In the genomic region with DNA sequence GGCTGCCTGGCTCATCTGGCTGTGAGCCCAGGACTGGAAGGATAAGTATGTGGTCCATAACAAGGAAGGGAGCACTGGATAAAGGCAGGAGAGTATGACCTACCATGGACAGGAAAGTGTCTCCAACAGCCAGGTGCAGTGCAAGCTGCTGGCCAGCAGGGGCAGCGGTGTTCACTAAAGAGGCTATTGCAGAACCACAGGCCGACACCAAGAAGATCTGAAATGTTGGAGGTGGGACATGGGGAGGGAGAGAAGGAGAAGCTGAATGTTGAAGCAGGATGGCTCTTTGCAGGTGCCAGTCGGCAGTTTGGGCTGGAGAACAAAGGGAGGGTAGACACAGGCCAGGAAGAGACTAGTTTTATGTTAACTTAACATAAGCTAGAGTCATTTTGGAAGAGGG, we compare ENCODE assay signal across 10 mouse cellular contexts. TPM values are rescaled to one million over a fixed set of nuclear protein-coding genes. Genes with fewer than 3 reads are reported as not detected.
DNase-seq lines count a peak whose midpoint lies in the region; ATAC-seq and TF ChIP-seq lines count a peak whose summit lies in the region.
"Had no signal": no experiment of that assay in that cellular context is flagged by ENCODE, and none has a peak within 500 bp of the region (broad histone marks: within the 10 kb centered on the region; RNA-seq: fewer than 3 reads in every experiment).

No protein-coding gene starts in this region.

- H3K36me3 ChIP-seq in kidney, adult 2 months (ENCODE audit: control insufficient read depth, insufficient read depth, low read length), result no peaks in the 10 kb centered on the region
- no peaks in the 10 kb centered on the region for H3K36me3 ChIP-seq in G1E (replicated peaks)
- H3K36me3 ChIP-seq: hindbrain, embryonic 13.5 days; midbrain, embryonic 12.5 days had no signal

- intact Hi-C loops in left cerebral cortex, postnatal 10 days (cut with DNase I), result no loop called here

- no peak for TF ChIP-seq POLR2A in kidney, adult 2 months (IDR thresholded peaks at IDR 0.05; ENCODE audit: low read depth, low read length)

- no peak overlapping the region for H3K4me3 ChIP-seq in kidney, adult 2 months (ENCODE audit: insufficient read depth, low read depth, low read length)
- H3K4me3 ChIP-seq in G1E (ENCODE audit: low read depth, low read length), result no peak overlapping the region
- H3K4me3 ChIP-seq: hindbrain, embryonic 13.5 days; midbrain, embryonic 12.5 days had no signal

- no peak overlapping the region for H3K27ac ChIP-seq in kidney, adult 2 months (ENCODE audit: insufficient read depth, low read depth, low read length)
- H3K27ac ChIP-seq: hindbrain, embryonic 13.5 days; midbrain, embryonic 12.5 days had no signal

- peak; percentile 69 for TF ChIP-seq CTCF in kidney, adult 2 months (conservative IDR thresholded peaks at IDR 0.05; ENCODE audit: insufficient read depth, insufficient read length, low read depth, low read length)
- peak; percentile 90 for TF ChIP-seq CTCF in G1E (IDR thresholded peaks at IDR 0.05; ENCODE audit: low read depth, low read length)

- WGBS in kidney, adult 2 months, result 74% methylated on average over 3 of the region's 3 CpGs

- H3K4me1 ChIP-seq in kidney, adult 2 months (ENCODE audit: control insufficient read depth, insufficient read depth, low read length), result no peaks in the 10 kb centered on the region
- H3K4me1 ChIP-seq in G1E (ENCODE audit: insufficient read depth, low read depth, low read length), result no peaks in the 10 kb centered on the region
- H3K4me1 ChIP-seq: midbrain, embryonic 12.5 days had no signal

- no peak for ATAC-seq in G1E (ENCODE audit: extremely low read depth, insufficient number of reproducible peaks, low FRiP score, poor library complexity, severe bottlenecking)

- no peak for DNase-seq in kidney, adult 2 months
- no peak for DNase-seq in kidney, postnatal 14 days
- no peak for DNase-seq in G1E (ENCODE audit: low spot score)
- peak; percentile 27 for DNase-seq in c-Kit-positive CD71-positive TER-119-positive erythroid progenitor cells, embryonic 14.5 days (ENCODE audit: low spot score)
- peak; percentile 45 for DNase-seq in retina, postnatal 1 day
- DNase-seq in cerebellum, adult 11 months, result no peak
- DNase-seq in right cerebral cortex, adult 2 months (ENCODE audit: low spot score in 2 of 2), result no peak
- no peak for DNase-seq in left cerebral cortex, postnatal 10 days (ENCODE audit: extremely low spot score in 1 of 2, low spot score in 2 of 2)

- no peaks in the 10 kb centered on the region for H3K27me3 ChIP-seq in kidney, adult 2 months (replicated peaks; ENCODE audit: control insufficient read depth, insufficient read depth, low read length)
- peaks cover 16% of the 10 kb centered on the region for H3K27me3 ChIP-seq in G1E (ENCODE audit: insufficient read depth, low read length)

- no peaks in the 10 kb centered on the region for H3K9me3 ChIP-seq in G1E (replicated peaks)
- H3K9me3 ChIP-seq: hindbrain, embryonic 13.5 days; midbrain, embryonic 12.5 days had no signal

RNA-seq across cellular contexts. Expression of a gene that starts 6.3 kb away (rescaled TPM):
- polyA plus RNA-seq in kidney, adult 2 months (2012; rRNA removed), result 31.1 and 34.6 TPM in 2 replicates
- 22.7 and 29.9 TPM in 2 replicates for total RNA-seq in G1E (2014; fragmentation: Nextera tagmentation)
- total RNA-seq in G1E (2017), result 25.6 and 28.9 TPM in 2 replicates
- 56.6 and 63.8 TPM in 2 replicates for polyA plus RNA-seq in G1E (2012)
- 1 to 10 TPM; 2.9 to 7.9 TPM for total RNA-seq in left cerebral cortex, postnatal 10 days (2021)

Comparison
In these comparisons a context has a peak if more than half of its experiments do, and no peak if none do; other contexts are left out.
1. DNase-seq: peak in c-Kit-positive CD71-positive TER-119-positive erythroid progenitor cells, embryonic 14.5 days (single experiment) and retina, postnatal 1 day (single experiment); none in kidney, adult 2 months (single experiment), kidney, postnatal 14 days (single experiment), G1E (single experiment), cerebellum, adult 11 months (single experiment), right cerebral cortex, adult 2 months (0 of 2) and left cerebral cortex, postnatal 10 days (0 of 2).